In the genomic region with DNA sequence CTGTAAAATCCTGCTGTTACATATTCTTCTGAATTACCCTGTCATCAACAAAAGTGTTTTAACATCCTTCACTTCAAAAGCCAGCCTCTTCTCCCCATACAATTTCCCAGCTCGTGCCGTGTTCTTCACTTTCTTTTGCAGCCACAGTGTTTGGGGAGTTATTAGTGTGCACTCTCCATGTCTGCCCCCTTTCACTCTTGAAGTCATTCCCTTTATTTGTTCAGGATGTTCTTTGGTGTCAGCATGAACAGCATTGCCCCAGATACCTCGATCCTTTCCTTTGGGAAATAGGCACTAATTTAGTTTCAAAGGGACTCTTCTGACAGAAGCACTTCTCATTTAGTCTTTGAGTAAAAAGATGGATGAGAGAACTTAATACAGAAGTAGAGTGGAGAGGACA, we compare ENCODE assay signal across 18 mouse cellular contexts.
"Had no signal": no experiment of that assay in that cellular context is flagged by ENCODE, and none has a peak within 500 bp of the region (broad histone marks: within the 10 kb centered on the region; RNA-seq: fewer than 3 reads in every experiment).

No protein-coding gene starts in this region.

- ATAC-seq: midbrain, embryonic 13.5 days; midbrain, embryonic 16.5 days had no signal

- H3K4me2 ChIP-seq: lung, embryonic 14.5 days; midbrain, embryonic 13.5 days; neural tube, embryonic 12.5 days; neural tube, embryonic 15.5 days had no signal

- H3K27ac ChIP-seq: midbrain, embryonic 10.5 days; midbrain, embryonic 13.5 days; neural tube, embryonic 12.5 days; neural tube, embryonic 15.5 days had no signal

- H3K27me3 ChIP-seq: midbrain, embryonic 13.5 days; neural tube, embryonic 12.5 days; neural tube, embryonic 15.5 days had no signal

- H3K9ac ChIP-seq: lung, embryonic 14.5 days; midbrain, embryonic 13.5 days; neural tube, embryonic 12.5 days; neural tube, embryonic 15.5 days had no signal

- H3K9me3 ChIP-seq: midbrain, embryonic 10.5 days; midbrain, embryonic 13.5 days; neural tube, embryonic 12.5 days; neural tube, embryonic 15.5 days had no signal

- H3K36me3 ChIP-seq: midbrain, embryonic 10.5 days; midbrain, embryonic 13.5 days; neural tube, embryonic 12.5 days; neural tube, embryonic 15.5 days had no signal

- H3K4me3 ChIP-seq: midbrain, embryonic 10.5 days; midbrain, embryonic 13.5 days; myocyte; neural tube, embryonic 12.5 days; neural tube, embryonic 15.5 days had no signal

- DNase-seq: lung, adult 18-20 months; lung, embryonic 14.5 days; lung, postnatal 10 days; lung, postnatal 4 days; retina, postnatal 1 day; right cerebral cortex, adult 18-20 months; right cerebral cortex, postnatal 25 days; right cerebral cortex, postnatal 4 days; spleen, adult 18-20 months; thymus, adult 18-20 months; thymus, postnatal 14 days; thymus, postnatal 36 days had no signal

- H3K4me1 ChIP-seq: midbrain, embryonic 10.5 days; neural tube, embryonic 12.5 days; neural tube, embryonic 15.5 days had no signal
